Mouse (Mus musculus): Measurements from ENCODE around the gene Elovl2. TPM values are rescaled to one million over a fixed set of nuclear protein-coding genes. Genes with fewer than 3 reads are reported as not detected.

The Elovl2 gene
- polyA plus RNA-seq, 1 experiment from 2014 or later = 6.9 TPM

DNA sequence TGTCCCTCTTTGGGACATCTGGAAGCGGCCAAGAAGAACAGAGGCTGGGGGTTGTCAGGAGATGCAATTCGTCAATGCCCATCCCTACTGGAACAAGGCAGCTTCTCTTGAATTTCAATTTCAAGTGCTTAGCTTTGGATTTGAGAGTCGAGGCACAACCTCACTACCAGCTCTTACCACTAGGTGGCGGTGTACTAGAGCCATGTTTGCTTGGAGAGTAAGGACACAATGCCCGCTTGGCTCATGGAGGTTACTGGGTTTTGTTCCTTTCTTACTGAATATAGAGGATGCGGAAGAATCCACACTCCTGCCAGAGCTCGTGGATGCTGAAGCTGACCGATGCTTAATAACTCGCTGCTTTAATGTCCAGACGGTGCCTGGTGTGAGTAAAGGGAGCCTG lies 73.9 kb downstream of the Elovl2 start:
- Histone ChIP-seq H3K27ac (ENCODE audit: low read length) (no peak overlapping the region), H3K9ac (replicated peaks; ENCODE audit: low read depth, low read length) (no peak overlapping the region), H3K4me2 (replicated peaks; ENCODE audit: low read depth, low read length) (no peak overlapping the region), H3K36me3 (ENCODE audit: control insufficient read depth, insufficient read depth, low read length) (no peaks in the 10 kb centered on the region), H3K27me3 (ENCODE audit: control insufficient read depth, insufficient read depth, low read length) (no peaks in the 10 kb centered on the region), H3K4me3 (ENCODE audit: low read depth, low read length) (no peak overlapping the region), H3K4me1 (ENCODE audit: control insufficient read depth, insufficient read depth, low read length) (no peaks in the 10 kb centered on the region), H3K9me3 (ENCODE audit: control insufficient read depth, low read depth, low read length) (no peaks in the 10 kb centered on the region)
- WGBS = 78% methylated on average over 10 of the region's 10 CpGs
- ATAC-seq (ENCODE audit: insufficient number of reproducible peaks, insufficient read depth, low FRiP score, low read depth) = no peak

DNA sequence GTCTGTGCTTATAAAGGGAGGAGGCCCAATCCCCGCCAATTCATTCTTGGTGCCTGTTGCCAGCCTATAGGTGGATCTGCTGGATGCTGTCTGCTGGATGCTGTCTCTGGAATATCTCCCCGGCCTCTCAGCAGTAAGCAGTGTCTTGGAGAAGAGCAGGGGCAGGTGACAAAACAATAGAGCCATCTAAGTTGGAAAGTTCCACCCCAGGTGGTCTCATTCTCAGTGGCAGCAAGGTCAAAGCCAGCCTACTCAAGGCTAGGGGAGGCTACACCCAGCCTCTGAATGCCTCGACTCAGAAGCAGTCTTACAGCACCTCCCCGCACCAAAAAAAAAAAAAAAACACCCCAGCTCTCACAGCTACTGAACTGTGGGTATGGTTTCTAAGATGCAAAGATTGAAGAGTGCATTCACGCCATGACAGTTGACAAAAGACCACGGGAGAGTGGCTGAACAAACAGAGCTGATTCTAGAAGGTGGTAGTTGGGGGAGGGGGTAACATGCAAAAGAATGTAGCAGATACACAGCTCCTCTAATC lies 74.7 kb downstream of the Elovl2 start:
- H3K27me3 ChIP-seq (ENCODE audit: control insufficient read depth, insufficient read depth, low read length) = no peaks in the 10 kb centered on the region
- no peak for ATAC-seq (ENCODE audit: insufficient number of reproducible peaks, insufficient read depth, low FRiP score, low read depth)
- no peak overlapping the region for H3K27ac ChIP-seq (ENCODE audit: low read length)
- no peak overlapping the region for H3K4me3 ChIP-seq (ENCODE audit: low read depth, low read length)
- H3K4me1 ChIP-seq (ENCODE audit: control insufficient read depth, insufficient read depth, low read length) = no peaks in the 10 kb centered on the region
- H3K36me3 ChIP-seq (ENCODE audit: control insufficient read depth, insufficient read depth, low read length) = no peaks in the 10 kb centered on the region
- H3K9ac ChIP-seq (replicated peaks; ENCODE audit: low read depth, low read length) = no peak overlapping the region
- WGBS = 53% methylated on average over 6 of the region's 6 CpGs
- no peak overlapping the region for H3K4me2 ChIP-seq (replicated peaks; ENCODE audit: low read depth, low read length)
- H3K9me3 ChIP-seq (ENCODE audit: control insufficient read depth, low read depth, low read length) = no peaks in the 10 kb centered on the region

DNA sequence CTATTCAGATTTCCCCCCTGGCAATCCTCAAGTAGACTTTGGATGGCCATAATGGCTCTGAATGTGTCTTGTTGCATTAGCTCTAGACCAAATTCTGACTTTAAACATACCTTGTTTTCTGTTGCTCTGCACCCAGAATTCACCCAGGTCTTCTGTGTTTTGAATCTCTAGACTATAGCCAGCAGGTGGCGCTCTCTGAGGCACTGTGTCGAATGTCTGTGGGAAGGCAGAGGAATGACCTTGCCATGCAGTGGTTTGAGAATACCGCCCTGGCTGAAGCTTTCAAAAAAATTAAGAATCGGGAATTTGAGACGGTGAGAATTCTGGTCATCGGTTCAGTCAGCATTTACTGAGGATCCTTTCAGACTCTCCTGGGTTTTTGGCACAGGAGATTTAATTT lies 85.3 kb downstream of the Elovl2 start:
- no peaks in the 10 kb centered on the region for H3K4me1 ChIP-seq (ENCODE audit: control insufficient read depth, insufficient read depth, low read length)
- WGBS = 7% methylated on average over 6 of the region's 6 CpGs
- H3K4me2 ChIP-seq (replicated peaks; ENCODE audit: low read depth, low read length) = no peak overlapping the region
- H3K27me3 ChIP-seq (ENCODE audit: control insufficient read depth, insufficient read depth, low read length) = no peaks in the 10 kb centered on the region
- ATAC-seq (ENCODE audit: insufficient number of reproducible peaks, insufficient read depth, low FRiP score, low read depth) = no peak
- H3K9ac ChIP-seq (replicated peaks; ENCODE audit: low read depth, low read length) = no peak overlapping the region
- H3K36me3 ChIP-seq (ENCODE audit: control insufficient read depth, insufficient read depth, low read length) = no peaks in the 10 kb centered on the region
- no peak overlapping the region for H3K4me3 ChIP-seq (ENCODE audit: low read depth, low read length)
- no peaks in the 10 kb centered on the region for H3K9me3 ChIP-seq (ENCODE audit: control insufficient read depth, low read depth, low read length)
- H3K27ac ChIP-seq (ENCODE audit: low read length) = no peak overlapping the region

Other genes with a start within 250 kb of the Elovl2 start
- 68.3 and 70.8 TPM in 2 replicates for gene Pak1ip1, start 219.4 kb downstream of the Elovl2 start, polyA plus RNA-seq (2014; fragmentation: Nextera tagmentation; extraction: Ambion mirVana)
- 225 and 228 TPM in 2 replicates for gene Tmem14c, start 204.1 kb downstream of the Elovl2 start, polyA plus RNA-seq (2014; fragmentation: Nextera tagmentation; extraction: Ambion mirVana)
- gene Mak, start 140.7 kb downstream of the Elovl2 start, polyA plus RNA-seq (2014; fragmentation: Nextera tagmentation; extraction: Ambion mirVana) = 0.90 and 1.1 TPM in 2 replicates
- not detected in 2 replicates for gene Gcm2, start 109.4 kb downstream of the Elovl2 start, polyA plus RNA-seq (2014; fragmentation: Nextera tagmentation; extraction: Ambion mirVana)
- 0.18 and 0.54 TPM in 2 replicates for gene Sycp2l, start 106.1 kb downstream of the Elovl2 start, polyA plus RNA-seq (2014; fragmentation: Nextera tagmentation; extraction: Ambion mirVana)
- 13.5 and 15.1 TPM in 2 replicates for gene Smim13, start 29.4 kb upstream of the Elovl2 start, polyA plus RNA-seq (2014; fragmentation: Nextera tagmentation; extraction: Ambion mirVana)
- not detected in 2 replicates for gene Gm17364, start 53.6 kb upstream of the Elovl2 start, polyA plus RNA-seq (2014; fragmentation: Nextera tagmentation; extraction: Ambion mirVana)

Data from stomach, embryonic 14.5 days (tissue).